Mouse (Mus musculus) midbrain, embryonic 15.5 days (tissue): ENCODE measurements around the gene Erbb2. TPM values are rescaled to one million over a fixed set of nuclear protein-coding genes. Genes with fewer than 3 reads are reported as not detected.

ENCODE experiments used
- ATAC-seq: fragments of 200-750 bp; cut with Nextera tagmentation; replicated peaks from 2 replicates; pipeline ENCODE4 v1.8.0; 2017; ENCODE audit warnings: moderate TSS enrichment
- H3K27ac ChIP-seq: fragments of 300-500 bp; sonication (generic); 2 replicates; pipeline ENCODE4 v1.5.1; 2015; ENCODE audit warnings: mild to moderate bottlenecking, inconsistent platforms
- H3K27me3 ChIP-seq: fragments of 300-500 bp; sonication (generic); replicated peaks from 2 replicates; pipeline ENCODE4 v1.6.1; 2015; ENCODE audit warnings: inconsistent platforms
- H3K36me3 ChIP-seq: fragments of 300-500 bp; sonication (generic); replicated peaks from 2 replicates; pipeline ENCODE4 v1.6.1; 2015; ENCODE audit warnings: inconsistent platforms
- H3K4me1 ChIP-seq: fragments of 300-500 bp; sonication (generic); 2 replicates; pipeline ENCODE4 v1.6.1; 2015; ENCODE audit warnings: inconsistent platforms
- H3K4me2 ChIP-seq: fragments of 300-500 bp; sonication (generic); 2 replicates; pipeline ENCODE4 v1.6.1; 2015; ENCODE audit warnings: inconsistent platforms, mild to moderate bottlenecking, moderate library complexity
- H3K4me3 ChIP-seq: fragments of 300-500 bp; sonication (generic); 2 replicates; pipeline ENCODE4 v1.5.1; 2015; ENCODE audit warnings: mild to moderate bottlenecking, inconsistent platforms
- H3K9ac ChIP-seq: fragments of 300-500 bp; sonication (generic); 2 replicates; pipeline ENCODE4 v1.6.1; 2015; ENCODE audit warnings: mild to moderate bottlenecking, inconsistent platforms
- H3K9me3 ChIP-seq: fragments of 300-500 bp; sonication (generic); 2 replicates; pipeline ENCODE4 v1.6.1; 2016; ENCODE audit warnings: inconsistent platforms
- WGBS: fragments of 180-500 bp; shearing (Covaris S2); methylation state at CpG from one replicate; pipeline ENCODE4 v1.1.7; 2015; ENCODE audit warnings: mixed read lengths; 5-methylcytosine and 5-hydroxymethylcytosine counted together
- polyA plus RNA-seq: library from polyadenylated mRNA; unstranded; fragments of >200 nt; fragmentation: Nextera tagmentation; extraction: Ambion mirVana; gene quantifications from 2 replicates; pipeline ENCODE4 v1.2.1, GENCODE M21; 2015

Gene Erbb2
- polyA plus RNA-seq, 1 experiment from 2014 or later = 6.8 TPM

DNA sequence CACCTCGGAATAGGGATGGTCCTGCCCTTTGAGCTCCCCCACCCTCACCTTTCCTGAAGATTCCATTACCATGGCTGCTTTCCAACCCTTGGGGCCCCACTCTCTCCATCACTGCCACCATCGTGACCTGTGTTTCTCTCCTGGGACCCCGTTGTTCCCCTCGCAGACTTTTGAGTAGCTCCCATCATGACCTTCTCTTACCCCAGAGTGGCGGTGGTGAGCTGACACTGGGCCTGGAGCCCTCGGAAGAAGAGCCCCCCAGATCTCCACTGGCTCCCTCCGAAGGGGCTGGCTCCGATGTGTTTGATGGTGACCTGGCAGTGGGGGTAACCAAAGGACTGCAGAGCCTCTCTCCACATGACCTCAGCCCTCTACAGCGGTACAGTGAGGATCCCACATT, 23.5 kb downstream of the Erbb2 start:
- 91% methylated on average over 9 of the region's 9 CpGs for WGBS
- Histone ChIP-seq H3K9ac (no peak overlapping the region), H3K4me2 (no peak overlapping the region), H3K27me3 (no peaks in the 10 kb centered on the region), H3K4me1 (peaks cover 9% of the 10 kb centered on the region), H3K36me3 (no peaks in the 10 kb centered on the region), H3K4me3 (no peak overlapping the region), H3K27ac (no peak overlapping the region), H3K9me3 (no peaks in the 10 kb centered on the region)
- ATAC-seq = no peak

DNA sequence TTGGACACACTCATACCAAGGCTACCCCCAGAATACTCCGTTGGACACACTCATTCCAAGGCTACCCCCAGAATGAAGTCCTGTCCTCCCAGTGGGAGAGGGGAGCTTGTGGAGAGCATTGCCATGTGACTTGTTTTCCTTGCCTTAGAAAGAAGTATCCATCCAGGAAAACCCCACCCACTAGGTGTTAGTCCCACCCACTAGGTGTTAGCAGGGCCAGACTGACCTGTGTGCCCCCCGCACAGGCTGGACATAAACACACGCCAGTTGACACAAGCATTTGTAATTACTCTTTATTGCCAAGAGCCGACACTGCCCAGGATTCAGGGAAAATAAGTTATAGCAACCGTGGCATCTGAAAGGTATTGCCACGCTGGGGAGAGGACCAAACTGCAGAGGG, 25.2 kb downstream of the Erbb2 start:
- H3K36me3 ChIP-seq = no peaks in the 10 kb centered on the region
- H3K4me2 ChIP-seq = no peak overlapping the region; the same call in 1 of the 2 replicates
- H3K4me1 ChIP-seq = peaks cover 9% of the 10 kb centered on the region
- no peak for ATAC-seq
- 0 out of 2 replicates have a peak overlapping the region, but pooled peaks have one; percentile 74 for H3K4me3 ChIP-seq
- no peaks in the 10 kb centered on the region for H3K9me3 ChIP-seq
- WGBS = 90% methylated on average over 6 of the region's 6 CpGs
- no peak overlapping the region for H3K27ac ChIP-seq
- H3K9ac ChIP-seq = no peak overlapping the region
- H3K27me3 ChIP-seq = no peaks in the 10 kb centered on the region

DNA sequence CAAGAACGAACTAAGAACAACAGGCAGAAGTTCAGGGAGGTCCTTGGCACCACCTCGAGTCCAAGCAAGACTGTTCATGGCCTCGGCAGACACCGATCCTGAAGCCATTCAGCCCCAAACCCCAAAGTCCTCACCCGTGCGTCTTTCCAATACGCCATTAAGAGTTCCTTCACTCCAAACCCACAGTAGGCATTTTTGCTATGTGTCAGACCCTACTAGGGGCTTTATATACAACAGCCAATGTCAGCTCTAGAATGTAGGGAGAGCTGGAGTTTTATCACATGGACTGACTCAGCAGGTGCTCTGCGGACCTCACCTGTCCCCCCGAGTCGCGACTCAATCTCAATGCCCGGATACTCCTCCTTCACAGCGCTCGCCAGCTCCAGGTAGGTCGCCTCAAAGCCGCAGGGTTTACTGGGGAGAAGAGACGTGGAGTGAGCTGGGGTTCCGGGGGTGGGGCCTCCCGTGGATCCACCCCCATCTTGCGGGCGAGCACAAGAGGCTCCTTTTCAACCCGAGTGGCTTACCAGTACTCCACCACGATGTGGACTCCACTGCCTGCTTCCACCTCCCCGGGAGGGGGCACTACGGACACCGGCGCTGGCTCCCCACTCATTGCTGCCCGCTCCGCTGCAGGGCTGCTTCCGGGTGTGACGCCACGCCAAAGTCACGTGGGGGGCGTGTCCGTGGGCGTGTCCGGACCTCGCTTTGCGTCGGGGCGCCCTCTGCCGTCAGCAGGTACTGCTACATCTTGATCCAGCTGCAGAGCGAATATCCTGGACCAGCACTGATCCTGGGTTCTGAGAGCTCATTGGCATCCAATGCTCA, 26.3 kb downstream of the Erbb2 start, which contains the start of gene Mien1:
TSS of gene Mien1 (minus strand) at position 661 of the 828 bp plus-strand sequence.
- no peaks in the 10 kb centered on the region for H3K27me3 ChIP-seq
- peak within 1 kb of the TSS; percentile 67 for H3K9ac ChIP-seq
- peak; percentile 94 for ATAC-seq
- H3K4me1 ChIP-seq = peaks cover 9% of the 10 kb centered on the region
- H3K36me3 ChIP-seq = no peaks in the 10 kb centered on the region
- peak within 1 kb of the TSS; percentile 79 for H3K27ac ChIP-seq
- peak within 1 kb of the TSS; percentile 68 for H3K4me2 ChIP-seq
- no peaks in the 10 kb centered on the region for H3K9me3 ChIP-seq
- WGBS = 3% methylated on average over 43 of the region's 43 CpGs
- H3K4me3 ChIP-seq = peak within 1 kb of the TSS; percentile 74

DNA sequence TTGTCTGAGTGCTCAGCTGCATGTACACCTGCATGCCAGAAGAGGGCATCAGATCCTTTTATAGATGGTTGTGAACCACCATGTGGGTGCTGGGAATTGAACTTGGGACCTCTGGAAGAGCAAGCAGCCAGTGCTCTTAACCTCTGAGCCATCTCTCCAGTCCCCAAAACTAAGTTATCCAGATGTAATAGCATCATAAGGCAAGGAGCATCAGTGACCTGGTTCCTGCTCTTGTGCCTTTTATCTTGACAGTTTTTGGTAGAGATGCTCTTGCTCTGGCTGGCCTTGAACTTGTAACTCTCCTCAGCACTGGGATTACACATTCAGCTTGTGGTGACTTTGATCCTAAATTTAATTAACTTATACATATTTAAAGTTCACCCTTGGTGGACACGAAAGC, 31.4 kb downstream of the Erbb2 start:
- no peak for ATAC-seq
- Histone ChIP-seq H3K4me1 (peaks cover 8% of the 10 kb centered on the region), H3K9ac (no peak overlapping the region), H3K27me3 (peaks cover 27% of the 10 kb centered on the region), H3K36me3 (no peaks in the 10 kb centered on the region), H3K27ac (no peak overlapping the region), H3K4me3 (no peak overlapping the region), H3K4me2 (no peak overlapping the region), H3K9me3 (no peaks in the 10 kb centered on the region)
- WGBS = 91% methylated on average over 1 of the region's 1 CpGs

DNA sequence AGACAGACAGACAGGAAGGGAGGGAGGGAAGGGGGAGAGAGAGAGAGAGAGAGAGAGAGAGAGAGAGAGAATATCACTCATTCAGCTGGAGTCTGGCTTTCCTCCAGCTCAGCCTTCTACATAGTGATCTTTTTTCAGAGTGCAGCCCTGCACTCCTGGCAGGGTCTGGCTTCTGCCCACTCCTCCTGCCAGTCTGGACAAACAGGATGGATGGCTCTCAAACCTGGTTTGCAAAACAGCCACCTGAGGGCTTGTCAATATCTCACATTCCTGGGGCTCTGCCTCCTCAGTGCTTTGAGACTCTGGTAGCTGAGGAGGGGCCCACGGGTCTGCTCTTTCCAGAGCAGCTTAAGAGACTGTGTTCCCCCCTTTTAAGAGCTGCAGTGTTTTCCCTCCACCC, 33.0 kb downstream of the Erbb2 start:
- WGBS = 47% methylated on average over 1 of the region's 1 CpGs
- Histone ChIP-seq H3K4me1 (peaks cover 8% of the 10 kb centered on the region), H3K9ac (no peak overlapping the region), H3K27ac (no peak overlapping the region), H3K4me2 (no peak overlapping the region), H3K9me3 (no peaks in the 10 kb centered on the region), H3K27me3 (peaks cover 27% of the 10 kb centered on the region), H3K36me3 (no peaks in the 10 kb centered on the region), H3K4me3 (no peak overlapping the region)
- ATAC-seq = no peak

DNA sequence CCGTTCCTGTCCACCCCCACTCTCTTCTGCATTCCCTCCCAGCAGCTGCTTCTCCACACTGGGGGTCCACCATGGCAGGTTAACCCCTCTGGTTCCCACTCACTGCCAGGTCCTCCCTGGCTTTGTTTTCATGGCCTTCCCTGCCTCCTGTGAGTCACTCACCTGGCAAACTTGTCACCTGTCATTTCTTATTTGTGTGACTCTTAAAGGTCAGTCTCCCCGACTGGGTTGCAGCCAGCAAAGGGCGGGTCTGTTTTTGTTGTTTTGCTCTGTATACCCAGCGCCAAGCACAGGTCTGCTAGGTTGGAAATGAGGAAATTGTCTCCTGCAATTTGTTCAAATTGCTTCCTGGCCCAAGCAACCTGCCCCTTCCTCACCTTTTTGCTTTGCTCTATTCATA, 33.4 kb downstream of the Erbb2 start:
- WGBS = 63% methylated on average over 4 of the region's 4 CpGs
- no peak for ATAC-seq

DNA sequence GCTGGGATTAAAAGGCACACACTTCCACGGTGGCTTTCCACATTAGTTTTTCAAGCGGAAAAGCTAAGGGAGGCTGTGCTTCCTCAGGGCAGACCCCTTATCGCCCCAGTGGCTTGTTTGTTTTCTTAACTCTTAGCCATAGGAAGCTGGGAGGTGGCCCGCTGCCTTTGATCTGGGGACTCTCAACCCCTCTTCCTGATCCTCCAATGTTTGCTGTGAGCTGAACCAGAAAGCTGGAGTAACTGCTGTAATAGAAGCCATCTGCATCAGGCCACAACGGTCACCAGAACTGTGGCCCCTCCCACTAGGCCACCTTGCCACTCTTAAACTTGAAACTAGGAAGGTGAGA, 33.9 kb downstream of the Erbb2 start, which contains the start of gene Grb7:
TSS of gene Grb7 (plus strand) at position 182 of the 349 bp plus-strand sequence.
- no peak for ATAC-seq
- Histone ChIP-seq H3K4me1 (peaks cover 8% of the 10 kb centered on the region), H3K27ac (no peak within 1 kb of the TSS), H3K27me3 (peaks cover 27% of the 10 kb centered on the region), H3K9ac (peak within 1 kb of the TSS; percentile 14; the same call in 1 of the 2 replicates), H3K4me3 (no peak within 1 kb of the TSS), H3K4me2 (peak within 1 kb of the TSS; percentile 21), H3K9me3 (no peaks in the 10 kb centered on the region), H3K36me3 (no peaks in the 10 kb centered on the region)
- 8% methylated on average over 5 of the region's 5 CpGs for WGBS

More for the DNA sequence above, 33.4 kb downstream of the Erbb2 start:
- Histone ChIP-seq H3K27ac (no peak overlapping the region), H3K4me3 (no peak overlapping the region), H3K36me3 (no peaks in the 10 kb centered on the region), H3K9ac (no peak overlapping the region), H3K27me3 (peaks cover 27% of the 10 kb centered on the region), H3K9me3 (no peaks in the 10 kb centered on the region), H3K4me1 (peaks cover 8% of the 10 kb centered on the region), H3K4me2 (no peak overlapping the region)

DNA sequence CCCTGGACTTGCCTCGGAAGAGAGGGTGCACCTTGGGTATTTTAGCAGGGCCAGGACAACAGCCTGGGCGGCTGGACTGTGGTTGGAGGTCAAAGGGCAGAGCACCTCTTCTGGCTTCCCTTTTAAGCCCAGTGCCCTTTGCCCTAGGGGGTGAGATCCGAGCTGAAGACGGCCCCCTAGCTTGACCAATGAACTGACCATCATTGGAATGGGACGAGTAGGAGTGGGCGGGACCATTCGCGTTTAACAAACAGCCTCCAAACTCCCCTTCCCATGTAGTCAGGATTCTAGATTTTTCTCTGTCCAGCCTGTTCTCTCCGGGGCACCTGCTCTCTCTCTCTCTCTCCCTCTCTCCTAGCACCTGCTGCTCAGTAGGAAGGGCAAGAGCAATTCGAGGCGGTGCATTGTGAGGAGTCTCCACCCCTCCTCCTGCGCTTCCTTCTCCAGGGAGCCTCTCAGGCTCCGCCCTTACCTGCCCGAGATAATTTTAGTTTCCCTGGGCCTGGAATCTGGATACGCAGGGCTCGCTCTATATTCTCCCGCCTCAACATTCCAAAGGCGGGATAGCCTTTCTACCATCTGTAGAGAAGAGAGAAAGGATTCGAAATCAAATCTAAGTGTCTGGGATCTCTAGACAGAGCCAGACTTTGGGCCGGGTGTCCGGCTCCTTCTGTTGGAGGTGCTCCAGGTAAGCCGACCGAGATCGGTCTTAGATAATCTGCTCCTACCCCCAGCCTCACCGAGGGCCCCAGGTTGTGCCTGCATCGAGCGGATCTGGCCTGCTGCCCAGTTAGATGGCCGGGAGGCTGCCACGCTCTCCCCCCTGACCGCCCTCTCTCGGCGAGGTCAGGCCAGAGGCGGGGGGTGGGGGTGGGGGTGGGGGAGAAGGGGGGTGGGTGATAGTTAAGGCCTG, 34.5 kb downstream of the Erbb2 start:
- Histone ChIP-seq H3K27ac (no peak overlapping the region), H3K9ac (peak overlapping the region; percentile 14; the same call in 1 of the 2 replicates), H3K4me3 (no peak overlapping the region), H3K4me2 (peak overlapping the region; percentile 21), H3K36me3 (no peaks in the 10 kb centered on the region), H3K9me3 (no peaks in the 10 kb centered on the region), H3K27me3 (peaks cover 27% of the 10 kb centered on the region), H3K4me1 (peaks cover 8% of the 10 kb centered on the region)
- ATAC-seq = no peak
- 4% methylated on average over 33 of the region's 33 CpGs for WGBS

DNA sequence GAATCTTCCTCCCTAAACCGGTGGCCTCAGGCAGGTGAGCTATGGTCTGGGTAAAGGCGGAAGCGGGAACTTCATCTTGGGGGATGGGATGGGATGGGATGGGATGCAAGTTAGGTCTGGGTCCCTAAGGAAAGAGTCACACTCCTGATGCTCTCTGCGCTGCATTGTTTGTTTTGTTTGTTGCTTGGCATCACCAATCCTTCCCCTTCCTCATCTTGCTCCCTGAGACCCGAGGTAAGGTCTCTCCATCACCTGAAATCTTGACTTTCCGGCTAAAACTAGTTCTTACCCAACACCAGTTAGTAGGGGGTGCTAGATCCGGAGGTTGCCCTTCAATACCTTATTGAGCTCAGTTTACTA, 35.2 kb downstream of the Erbb2 start:
- no peak for ATAC-seq
- Histone ChIP-seq H3K9me3 (no peaks in the 10 kb centered on the region), H3K27me3 (peaks cover 27% of the 10 kb centered on the region), H3K4me1 (peaks cover 8% of the 10 kb centered on the region), H3K9ac (no peak overlapping the region), H3K36me3 (no peaks in the 10 kb centered on the region), H3K4me3 (no peak overlapping the region), H3K4me2 (peak overlapping the region; percentile 21; the same call in 1 of the 2 replicates), H3K27ac (no peak overlapping the region)
- 17% methylated on average over 7 of the region's 7 CpGs for WGBS

DNA sequence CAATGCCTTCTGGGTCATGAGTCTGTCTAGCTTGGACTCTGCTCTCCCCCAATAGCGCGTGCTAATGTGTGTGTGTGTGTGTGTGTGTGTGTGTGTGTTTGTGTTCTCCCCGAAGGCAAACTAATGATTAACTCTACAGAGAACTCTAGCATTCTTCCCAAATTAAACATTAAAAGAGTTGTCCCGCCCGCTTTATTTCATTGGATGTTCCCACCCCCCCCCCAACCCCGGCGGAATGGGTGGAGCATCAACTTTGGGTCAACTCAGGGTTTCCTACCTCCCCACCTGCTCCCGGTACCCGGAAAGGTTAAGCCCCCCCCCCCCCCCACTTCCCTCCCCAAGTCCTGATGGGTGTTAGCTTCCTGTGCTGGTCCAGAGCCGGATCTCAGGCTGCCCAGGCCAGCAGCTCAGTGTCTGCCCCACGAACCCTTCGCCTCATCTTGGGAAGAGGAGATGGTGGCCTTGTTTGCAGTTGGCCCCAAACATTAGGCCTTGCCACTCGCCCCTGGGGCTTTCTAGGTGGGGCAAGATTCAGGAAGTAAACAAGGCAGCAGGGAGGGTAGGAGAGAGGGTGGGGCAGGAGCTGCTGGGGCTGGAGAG, 36.0 kb downstream of the Erbb2 start:
- H3K27me3 ChIP-seq = peaks cover 27% of the 10 kb centered on the region
- no peak overlapping the region for H3K4me2 ChIP-seq
- H3K9ac ChIP-seq = no peak overlapping the region
- WGBS = 46% methylated on average over 13 of the region's 13 CpGs
- no peak for ATAC-seq
- no peak overlapping the region for H3K4me3 ChIP-seq
- H3K36me3 ChIP-seq = no peaks in the 10 kb centered on the region
- H3K9me3 ChIP-seq = no peaks in the 10 kb centered on the region
- H3K4me1 ChIP-seq = peaks cover 8% of the 10 kb centered on the region
- H3K27ac ChIP-seq = no peak overlapping the region

DNA sequence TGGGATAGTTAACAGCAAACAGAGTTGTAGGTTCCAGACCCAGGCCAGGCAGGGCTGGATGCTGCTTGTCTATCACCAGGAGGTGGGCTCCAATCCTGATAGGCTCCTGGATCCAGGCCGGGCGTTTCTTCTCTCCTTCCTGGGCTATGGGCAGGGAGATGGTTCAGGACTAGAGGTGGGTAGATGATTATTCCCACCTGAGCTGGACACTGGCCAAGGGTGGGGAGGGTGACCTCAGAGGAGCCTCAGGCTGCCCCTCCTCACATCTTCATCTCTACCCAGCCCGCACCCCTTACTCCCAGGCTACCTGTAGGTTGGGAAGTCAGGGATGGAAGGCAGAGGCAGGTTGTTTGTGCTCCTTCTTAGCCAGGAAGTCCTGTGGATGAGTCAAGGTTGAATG, 37.1 kb downstream of the Erbb2 start:
- Histone ChIP-seq H3K4me2 (no peak overlapping the region), H3K27ac (no peak overlapping the region), H3K4me1 (peaks cover 8% of the 10 kb centered on the region), H3K36me3 (no peaks in the 10 kb centered on the region), H3K9ac (no peak overlapping the region), H3K27me3 (peaks cover 27% of the 10 kb centered on the region), H3K9me3 (no peaks in the 10 kb centered on the region), H3K4me3 (no peak overlapping the region)
- WGBS = 91% methylated on average over 3 of the region's 3 CpGs
- ATAC-seq = no peak
